Mouse (Mus musculus) olfactory bulb, adult 2 months (tissue): ENCODE measurements around the gene Padi3.

ENCODE experiments used
- CTCF ChIP-seq: fragments of 200-500 bp; IDR thresholded peaks from 2 replicates; pipeline ENCODE4 v1.5.1; 2012; ENCODE audit warnings: low read depth, mild to moderate bottlenecking, low read length, moderate library complexity; ENCODE audit not compliant: insufficient read depth
- POLR2A ChIP-seq: fragments of 200-500 bp; IDR thresholded peaks from 2 replicates; pipeline ENCODE4 v1.6.1; 2012; ENCODE audit warnings: mild to moderate bottlenecking, low read depth, low read length, moderate library complexity; ENCODE audit not compliant: insufficient read depth

GRCm38 (mm10) chr4:140815496-140815895 is 5.0 kb upstream of the Padi3 start:
- no peak for TF ChIP-seq POLR2A
- no peak for TF ChIP-seq CTCF
